Mouse (Mus musculus) CH12.LX (cell line): Measurements from ENCODE around the gene Ift43.

Source experiments
- MEF2A ChIP-seq: IDR thresholded peaks from 2 replicates; pipeline ENCODE4 v1.6.1; 2014; ENCODE audit warnings: low read depth, mild to moderate bottlenecking, inconsistent platforms, low read length, improper control_type of control experiment, borderline replicate concordance
- MXI1 ChIP-seq: IDR thresholded peaks from 2 replicates; pipeline ENCODE4 v1.6.1; 2011; ENCODE audit warnings: mild to moderate bottlenecking, low read depth, low read length, improper control_type of control experiment
- NRF1 ChIP-seq: IDR thresholded peaks from 2 replicates; pipeline ENCODE4 v1.6.1; 2014; ENCODE audit warnings: low read depth, mild to moderate bottlenecking, inconsistent platforms, low read length, improper control_type of control experiment, moderate library complexity
- POLR2A ChIP-seq: IDR thresholded peaks from 2 replicates; pipeline ENCODE4 v1.6.1; 2011; ENCODE audit warnings: low read depth, mild to moderate bottlenecking, improper control_type of control experiment, low read length
- RAD21 ChIP-seq: IDR thresholded peaks from 2 replicates; pipeline ENCODE4 v1.6.1; 2011; ENCODE audit warnings: low read depth, mild to moderate bottlenecking, low read length, improper control_type of control experiment, moderate library complexity

- TF ChIP-seq POLR2A (no peak), MEF2A (no peak), NRF1 (no peak), RAD21 (no peak), MXI1 (no peak)
Observed at GRCm38 (mm10) chr12:86106086-86106485, 23.7 kb downstream of the Ift43 start.
